In genomic region chr13:24640836-24641385, GRCm38 (mm10) we compare ENCODE assay signal across 9 mouse cellular contexts. TPM values are rescaled to one million over a fixed set of nuclear protein-coding genes. Genes with fewer than 3 reads are reported as not detected.
DNase-seq lines count a peak whose midpoint lies in the region; ATAC-seq and TF ChIP-seq lines count a peak whose summit lies in the region.
"Had no signal": no experiment of that assay in that cellular context is flagged by ENCODE, and none has a peak within 500 bp of the region (broad histone marks: within the 10 kb centered on the region; RNA-seq: fewer than 3 reads in every experiment).

No protein-coding gene starts in this region.

- no peak overlapping the region for H3K9ac ChIP-seq in CH12.LX (ENCODE audit: insufficient read depth, low read depth)
- H3K9ac ChIP-seq in forebrain, embryonic 14.5 days (ENCODE audit: low read length): peak overlapping the region; percentile 38; the same call in 1 of the 2 replicates
- peak overlapping the region; percentile 75; the same call in 1 of the 2 replicates for H3K9ac ChIP-seq in midbrain, embryonic 14.5 days (replicated peaks; ENCODE audit: low read length)
- H3K9ac ChIP-seq: limb, embryonic 12.5 days had no signal

- no peak for TF ChIP-seq CTCF in left cerebral cortex, adult 2 months (IDR thresholded peaks at IDR 0.05)
- no peak for TF ChIP-seq CTCF in CH12.LX (conservative IDR thresholded peaks at IDR 0.05 in 1 of 2, IDR thresholded peaks at IDR 0.05 in 1 of 2; ENCODE audit: low read depth in 2 of 2, low read length in 2 of 2)

- peaks cover 23 to 81% of the 10 kb centered on the region in 2 experiments for H3K4me1 ChIP-seq in CH12.LX (ENCODE audit: control insufficient read depth in 1 of 2, insufficient read depth in 2 of 2)
- H3K4me1 ChIP-seq in forebrain, embryonic 14.5 days (ENCODE audit: control insufficient read depth, insufficient read depth, low read length): 0 out of 2 replicates have a peak, but pooled peaks cover 3% of the 10 kb centered on the region
- H3K4me1 ChIP-seq in midbrain, embryonic 14.5 days (ENCODE audit: control insufficient read depth, insufficient read depth, low read length): peaks cover 25% of the 10 kb centered on the region

- H3K4me2 ChIP-seq in CH12.LX (ENCODE audit: insufficient read depth, low read depth, poor library complexity, severe bottlenecking): peak overlapping the region; percentile 52
- H3K4me2 ChIP-seq in forebrain, embryonic 14.5 days (ENCODE audit: low read length): peak overlapping the region; percentile 96
- peak overlapping the region; percentile 82 for H3K4me2 ChIP-seq in midbrain, embryonic 14.5 days (ENCODE audit: low read length)
- H3K4me2 ChIP-seq: limb, embryonic 12.5 days had no signal

- dilution Hi-C loops in CH12.LX (cut with MboI; ENCODE audit: extremely low pct_ligation_motif_present, extremely low pct_unique_long_range_greater_than_20kb, low sequenced_read_pairs): no loop called here

- no peak for DNase-seq in left cerebral cortex, adult 2 months (ENCODE audit: extremely low spot score in 1 of 2, low spot score in 2 of 2)
- DNase-seq in left cerebral cortex, adult 8-10 months (ENCODE audit: low spot score in 2 of 2): no peak
- DNase-seq in CH12.LX (ENCODE audit: extremely low read depth): no peak
- DNase-seq in forebrain, embryonic 14.5 days (ENCODE audit: low spot score): no peak
- no peak for DNase-seq in midbrain, embryonic 14.5 days
- no peak for DNase-seq in ovary, adult 18-20 months (ENCODE audit: low spot score)
- DNase-seq in left cerebral cortex, postnatal 10 days (ENCODE audit: extremely low spot score in 1 of 2, low spot score in 2 of 2): no peak
- DNase-seq: right cerebral cortex, postnatal 4 days had no signal

- ATAC-seq in forebrain, embryonic 14.5 days: no peak
- ATAC-seq in midbrain, embryonic 14.5 days (ENCODE audit: low FRiP score, low TSS enrichment): no peak

- intact Hi-C loops in left cerebral cortex, adult 2 months (cut with DNase I): no loop called here
- intact Hi-C loops in left cerebral cortex, postnatal 10 days (cut with DNase I): no loop called here

- 64% methylated on average over 3 of the region's 3 CpGs for WGBS in forebrain, embryonic 14.5 days
- 57% methylated on average over 3 of the region's 3 CpGs for WGBS in midbrain, embryonic 14.5 days

- TF ChIP-seq RAD21 in CH12.LX (IDR thresholded peaks at IDR 0.05; ENCODE audit: low read depth, low read length): no peak

- H3K79me2 ChIP-seq in CH12.LX (replicated peaks; ENCODE audit: control insufficient read depth, extremely low read depth, insufficient read depth, poor library complexity, severe bottlenecking): no peaks in the 10 kb centered on the region

- in situ Hi-C loops in CH12.LX (cut with MboI; ENCODE audit: low pct_ligation_motif_present, low pct_unique_long_range_greater_than_20kb, low sequenced_read_pairs): no loop called here

- peak overlapping the region; percentile 93; the same call in 1 of the 2 replicates for H3K4me3 ChIP-seq in left cerebral cortex, adult 2 months
- H3K4me3 ChIP-seq in CH12.LX (replicated peaks in 1 of 3; ENCODE audit: low read depth in 2 of 3, low read length in 2 of 3, poor library complexity in 1 of 3): no peak overlapping the region
- peak overlapping the region; percentile 65 for H3K4me3 ChIP-seq in forebrain, embryonic 14.5 days (ENCODE audit: low read depth, low read length)
- peak overlapping the region; percentile 75 for H3K4me3 ChIP-seq in midbrain, embryonic 14.5 days (replicated peaks; ENCODE audit: low read depth, low read length)
- H3K4me3 ChIP-seq: limb, embryonic 12.5 days had no signal

- H3K27me3 ChIP-seq in CH12.LX (replicated peaks): no peaks in the 10 kb centered on the region
- H3K27me3 ChIP-seq in forebrain, embryonic 14.5 days (replicated peaks; ENCODE audit: control insufficient read depth, insufficient read depth, low read length): peaks cover 3% of the 10 kb centered on the region
- no peaks in the 10 kb centered on the region for H3K27me3 ChIP-seq in midbrain, embryonic 14.5 days (ENCODE audit: control insufficient read depth, insufficient read depth, low read length)

- peaks cover 0 to 24% of the 10 kb centered on the region in 2 experiments for H3K36me3 ChIP-seq in CH12.LX (replicated peaks in 1 of 2; ENCODE audit: control insufficient read depth in 1 of 2, insufficient read depth in 1 of 2, low read length in 1 of 2)
- H3K36me3 ChIP-seq in forebrain, embryonic 14.5 days (ENCODE audit: control insufficient read depth, insufficient read depth, low read length): no peaks in the 10 kb centered on the region
- no peaks in the 10 kb centered on the region for H3K36me3 ChIP-seq in midbrain, embryonic 14.5 days (ENCODE audit: control insufficient read depth, insufficient read depth, low read length)
- H3K36me3 ChIP-seq: limb, embryonic 12.5 days had no signal

- no peak for TF ChIP-seq POLR2A in CH12.LX (IDR thresholded peaks at IDR 0.05; ENCODE audit: low read depth, low read length)

- TF ChIP-seq EP300 in CH12.LX (IDR thresholded peaks at IDR 0.05; ENCODE audit: low read length): no peak

- no peak overlapping the region for H3K27ac ChIP-seq in left cerebral cortex, adult 2 months
- peak overlapping the region; percentile 26; the same call in 1 of the 2 replicates for H3K27ac ChIP-seq in CH12.LX (ENCODE audit: insufficient read depth, low read depth)
- peak overlapping the region; percentile 23; the same call in 1 of the 2 replicates for H3K27ac ChIP-seq in forebrain, embryonic 14.5 days (ENCODE audit: low read depth, low read length)
- peak overlapping the region; percentile 90 for H3K27ac ChIP-seq in midbrain, embryonic 14.5 days (replicated peaks; ENCODE audit: low read depth, low read length)
- H3K27ac ChIP-seq: limb, embryonic 12.5 days had no signal

- H3K9me3 ChIP-seq in CH12.LX (replicated peaks; ENCODE audit: low read length): peaks cover 10% of the 10 kb centered on the region
- no peaks in the 10 kb centered on the region for H3K9me3 ChIP-seq in forebrain, embryonic 14.5 days (replicated peaks; ENCODE audit: control insufficient read depth, low read length)
- H3K9me3 ChIP-seq in midbrain, embryonic 14.5 days (ENCODE audit: control insufficient read depth, low read length): no peaks in the 10 kb centered on the region
- H3K9me3 ChIP-seq: limb, embryonic 12.5 days had no signal

TF ChIP-seq in CH12.LX, 34 proteins besides CTCF, POLR2A, EP300 and RAD21:
- TF ChIP-seq ZNF384 (IDR thresholded peaks at IDR 0.05; ENCODE audit: low read depth, low read length) (no peak), CHD1 (IDR thresholded peaks at IDR 0.05; ENCODE audit: low read depth, low read length) (0 out of 2 replicates have a peak, but pooled peaks have one; percentile 27), MXI1 (IDR thresholded peaks at IDR 0.05; ENCODE audit: low read depth, low read length) (0 out of 2 replicates have a peak, but pooled peaks have one; percentile 4)

RNA-seq across cellular contexts. Expression of gene Ripor2, which starts 58.9 kb away (rescaled TPM):
- 10 to 100 TPM; 62.5 to 68.3 TPM for total RNA-seq in left cerebral cortex, adult 2 months (2021)
- 10 to 100 TPM; 52.0 to 64.0 (median 60.2) TPM for total RNA-seq in left cerebral cortex, adult 8-10 months (2022)
- 7.1 and 8.6 TPM in 2 replicates for total RNA-seq in CH12.LX (2012; rRNA removed)
- total RNA-seq in CH12.LX (2014; rRNA removed): 9.3 and 10.0 TPM in 2 replicates
- 9.5 and 10.9 TPM in 2 replicates for polyA plus RNA-seq in CH12.LX (2012; ENCODE audit: insufficient read length, low read depth)
- 16.9 and 21.0 TPM in 2 replicates for polyA plus RNA-seq in forebrain, embryonic 14.5 days (2014; fragmentation: Nextera tagmentation; extraction: Ambion mirVana)
- polyA plus RNA-seq in midbrain, embryonic 14.5 days (2014; fragmentation: Nextera tagmentation; extraction: Ambion mirVana): 31.2 and 33.4 TPM in 2 replicates
- 10 to 100 TPM; 69.2 to 71.9 TPM for total RNA-seq in left cerebral cortex, postnatal 10 days (2021)

Comparison
In these comparisons a context has a peak if more than half of its experiments do, and no peak if none do; other contexts are left out.
1. H3K4me3 ChIP-seq: peak in left cerebral cortex, adult 2 months (single experiment), forebrain, embryonic 14.5 days (single experiment) and midbrain, embryonic 14.5 days (single experiment); none in CH12.LX (0 of 3).
2. RNA of gene Ripor2, which starts 58.9 kb away (total RNA-seq): 69.2 to 71.9 TPM in left cerebral cortex, postnatal 10 days, 62.5 to 68.3 TPM in left cerebral cortex, adult 2 months and 52.0 to 64.0 TPM in left cerebral cortex, adult 8-10 months; 7.1 to 10.0 TPM in CH12.LX; every median in the first group is over 4 times any median in the second.
3. Peak in every context shown above with its lines, with median percentiles within 50 percentile points of each other: H3K4me2 ChIP-seq.